Mouse (Mus musculus): ENCODE measurements around the gene Hsd17b14.
"Not testable (repeated sequence)": the region's sequence is repeated elsewhere in the genome, so short reads cannot be mapped to it uniquely, and the experiment has no call there.

Hsd17b14 gene

DNA sequence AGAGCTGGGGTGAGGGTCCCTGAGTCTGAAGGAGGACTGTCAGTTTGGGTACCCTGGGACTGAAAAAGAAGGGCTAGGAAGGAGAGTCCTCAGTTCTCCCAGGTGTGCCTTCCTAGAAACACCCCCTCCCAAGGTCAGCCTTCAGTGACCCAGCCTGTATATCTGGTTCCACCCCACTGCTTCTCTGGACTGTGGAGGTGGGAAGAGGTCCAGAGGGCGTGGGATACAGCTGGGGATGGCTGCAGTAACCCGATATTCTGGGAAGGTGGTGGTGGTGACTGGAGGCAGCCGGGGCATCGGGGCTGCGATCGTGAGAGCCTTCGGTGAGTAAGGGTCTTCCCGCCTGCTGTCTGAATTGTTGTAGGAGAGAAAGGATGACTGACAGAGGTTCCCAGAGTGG is at the start of gene Hsd17b14:
Hsd17b14 (plus strand) TSS at position 150 of the 400 bp plus-strand sequence.
- DNase-seq, result no peak

DNA sequence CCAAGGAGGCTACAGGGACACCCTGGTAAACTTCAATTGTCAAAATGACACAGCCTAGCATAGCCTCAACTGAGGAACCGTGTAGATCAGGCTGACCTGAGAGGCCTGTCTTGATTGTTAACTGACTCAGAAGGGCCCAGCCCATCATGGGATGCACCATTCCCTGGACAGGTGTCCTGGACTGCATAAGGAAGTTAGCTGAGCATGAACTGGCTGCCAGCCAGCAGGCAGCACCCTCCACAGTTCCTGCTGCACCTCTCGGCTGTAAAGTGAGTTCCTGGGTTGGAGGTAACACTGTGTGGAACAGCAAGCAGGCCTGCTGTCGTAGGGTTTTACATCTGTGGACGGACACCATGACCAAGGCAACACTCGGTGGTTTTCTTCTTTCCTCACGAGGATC is 47.1 kb upstream of the Hsd17b14 start:
- DNase-seq, result no peak

DNA sequence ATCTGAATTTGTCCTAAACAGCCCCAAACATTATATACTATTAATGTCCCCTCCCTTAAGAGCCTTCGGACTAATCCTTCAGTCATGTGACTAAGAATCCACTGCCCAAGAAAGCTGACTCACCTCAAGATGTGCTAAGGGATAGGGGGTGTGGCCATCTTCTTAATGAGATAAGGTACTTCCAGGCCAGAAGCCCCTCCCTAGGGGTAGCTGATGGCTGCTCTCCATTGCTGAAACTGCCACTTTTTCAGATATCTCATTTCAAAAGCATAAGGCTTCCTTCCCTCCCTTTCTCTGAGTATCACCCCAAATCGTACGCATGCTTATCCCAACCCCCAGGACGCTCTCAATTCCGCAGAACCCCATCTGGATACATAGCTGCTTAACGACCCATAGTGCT is 46.1 kb upstream of the Hsd17b14 start:
- DNase-seq, result no peak

DNA sequence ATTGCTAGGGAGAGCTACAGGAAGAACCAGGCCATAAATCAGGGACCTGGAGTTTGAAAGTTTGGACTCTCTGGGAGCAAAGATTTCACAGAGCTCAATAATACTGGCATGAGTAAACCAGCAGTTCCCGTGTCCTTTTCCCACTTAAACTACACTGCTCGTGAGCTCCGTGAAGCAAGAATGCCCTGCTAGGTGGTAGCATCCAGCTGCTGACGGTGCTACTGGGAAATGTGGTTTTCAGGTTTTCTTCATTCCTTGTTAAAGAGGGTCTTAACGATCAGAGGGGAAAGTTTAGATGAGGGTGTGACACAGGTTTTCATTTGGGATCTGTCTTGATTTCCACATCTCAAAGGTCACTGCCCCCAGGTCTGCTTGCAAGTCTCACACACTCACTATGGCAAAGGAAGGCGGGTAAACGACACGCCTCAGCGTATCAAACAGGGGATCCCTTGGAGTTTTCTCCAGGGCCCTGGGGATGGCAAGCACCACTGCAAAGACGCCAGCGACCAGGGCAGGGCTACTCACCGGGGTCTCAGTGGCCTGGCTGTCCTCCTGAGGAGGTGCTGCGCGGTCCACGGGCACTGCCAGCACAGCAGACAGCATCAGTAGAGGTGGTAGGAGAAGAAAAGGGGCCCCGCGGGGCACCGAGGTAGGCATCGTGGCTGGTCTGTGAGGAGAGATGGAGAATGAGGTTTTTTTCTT is 45.4 kb upstream of the Hsd17b14 start:
- no peak for DNase-seq

DNA sequence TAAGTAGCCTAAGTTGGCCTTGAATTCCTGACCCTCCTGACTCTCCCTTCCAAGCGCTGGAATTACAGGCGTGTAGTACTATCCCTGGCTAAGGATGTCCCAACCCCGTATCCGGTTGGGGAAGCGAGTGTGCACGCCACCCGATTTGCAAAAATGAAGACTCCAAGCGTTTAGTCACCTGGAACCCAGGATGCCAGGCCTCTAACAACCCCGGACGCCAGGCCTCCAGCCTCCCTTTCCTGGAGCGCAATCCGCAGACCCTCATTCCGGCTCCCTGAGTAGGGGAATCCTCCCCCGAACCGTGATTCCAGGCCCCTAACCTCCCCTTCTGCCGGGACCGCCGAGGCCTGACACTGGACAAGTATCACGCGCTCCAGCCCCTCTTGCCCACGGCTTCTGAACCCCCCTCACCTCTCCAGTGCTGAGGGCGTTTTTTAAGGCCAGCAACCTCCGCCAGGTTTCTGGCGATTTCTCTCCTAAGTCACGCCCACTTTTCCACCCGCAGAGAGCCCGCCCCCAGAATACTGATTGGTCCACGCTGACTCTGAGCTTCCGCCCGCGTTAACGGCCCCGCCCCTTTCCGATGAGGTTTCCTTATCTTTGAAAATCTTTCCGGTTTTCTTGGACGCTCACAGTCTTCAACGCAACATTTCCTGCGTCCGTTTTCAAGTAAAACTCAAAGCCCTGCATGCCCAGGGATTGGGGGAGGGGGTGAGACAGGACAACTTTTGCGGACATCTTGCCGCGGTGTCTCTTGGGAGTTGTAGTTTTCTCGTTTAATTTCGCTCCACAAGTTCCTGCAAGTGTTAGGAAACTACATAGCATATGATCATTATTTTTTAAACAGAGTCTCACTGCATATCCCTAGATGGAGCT is 44.5 kb upstream of the Hsd17b14 start, which contains the start of gene Nucb1:
Nucb1 (minus strand) TSS at position 495 of the 876 bp plus-strand sequence.
- peak; percentile 88 for DNase-seq

DNA sequence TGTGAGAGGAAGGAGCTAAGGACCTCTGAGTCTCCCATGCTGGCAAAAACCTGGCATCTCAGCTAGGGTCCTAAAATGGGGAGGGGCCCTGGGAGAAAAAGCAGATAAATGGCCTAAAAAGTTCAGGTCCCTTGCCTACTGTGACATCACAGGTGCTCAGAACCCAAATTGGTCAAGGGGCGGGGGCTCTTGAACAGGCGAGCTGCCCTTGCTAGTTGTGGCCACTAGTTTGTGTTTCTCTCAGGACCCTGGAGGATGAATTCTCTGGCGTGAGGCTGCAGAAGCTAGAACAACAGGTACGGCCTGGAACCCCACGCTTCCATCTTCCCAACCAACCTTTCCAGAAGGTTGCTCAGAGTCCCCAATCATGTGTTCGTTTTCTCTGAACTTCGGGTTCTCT is 40.3 kb upstream of the Hsd17b14 start:
- DNase-seq, result no peak

DNA sequence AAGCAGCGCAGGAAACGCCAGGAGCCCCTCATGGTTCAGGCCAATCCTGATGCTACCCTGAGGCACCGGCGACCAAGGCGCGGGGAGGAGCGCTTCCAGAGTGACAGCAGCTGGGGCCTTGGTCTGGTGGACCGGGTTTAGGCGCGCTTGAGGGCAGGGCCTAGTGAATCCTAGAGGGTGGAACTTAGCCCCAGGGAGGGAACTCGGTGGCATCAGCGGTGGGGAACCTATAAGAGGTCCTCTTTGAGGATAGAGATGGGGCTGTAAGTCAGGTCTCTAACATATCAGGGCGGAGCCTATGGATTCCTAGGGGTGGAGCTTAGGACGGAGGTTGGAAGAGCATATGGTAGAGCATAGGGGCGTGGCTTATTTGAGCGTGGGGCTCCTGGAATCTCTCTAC is 39.3 kb upstream of the Hsd17b14 start:
- DNase-seq, result no peak

DNA sequence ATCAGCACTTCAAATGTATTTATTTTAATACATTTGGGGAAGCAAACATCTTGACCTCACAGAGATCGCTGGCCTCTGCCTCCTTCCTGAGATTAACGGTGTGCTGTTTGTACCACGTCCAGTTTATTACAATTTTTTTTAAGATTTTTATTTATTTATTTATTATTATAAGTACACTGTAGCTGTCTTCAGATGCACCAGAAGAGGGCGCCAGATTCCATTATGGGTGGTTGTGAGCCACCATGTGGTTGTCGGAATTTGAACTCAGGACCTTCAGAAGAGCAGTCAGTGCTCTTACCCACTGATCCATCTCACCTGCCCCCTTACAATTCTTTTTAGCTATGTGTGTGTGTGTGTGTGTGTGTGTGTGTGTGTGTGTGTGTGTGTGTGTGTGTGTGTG is 37.8 kb upstream of the Hsd17b14 start:
- DNase-seq, result not testable (repeated sequence)

DNA sequence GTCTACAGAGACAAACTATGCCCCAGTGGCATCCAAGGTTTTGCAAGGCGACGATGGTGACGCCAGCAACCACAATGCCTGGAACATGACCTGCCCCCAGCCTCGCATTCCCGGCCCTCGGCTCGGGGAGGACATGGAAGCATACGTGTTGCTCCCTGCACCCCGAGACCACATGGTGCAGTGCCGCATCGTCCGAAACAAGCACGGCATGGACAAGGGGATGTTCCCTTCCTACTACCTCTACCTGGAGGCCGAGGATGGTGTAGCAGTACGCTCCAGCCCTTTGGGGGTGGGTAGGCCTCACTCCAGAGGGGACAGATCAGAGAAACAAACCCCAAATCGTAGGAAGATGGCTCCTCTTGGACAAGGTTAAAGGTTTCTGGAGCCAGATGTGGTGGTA is 36.1 kb upstream of the Hsd17b14 start:
- DNase-seq, result no peak

DNA sequence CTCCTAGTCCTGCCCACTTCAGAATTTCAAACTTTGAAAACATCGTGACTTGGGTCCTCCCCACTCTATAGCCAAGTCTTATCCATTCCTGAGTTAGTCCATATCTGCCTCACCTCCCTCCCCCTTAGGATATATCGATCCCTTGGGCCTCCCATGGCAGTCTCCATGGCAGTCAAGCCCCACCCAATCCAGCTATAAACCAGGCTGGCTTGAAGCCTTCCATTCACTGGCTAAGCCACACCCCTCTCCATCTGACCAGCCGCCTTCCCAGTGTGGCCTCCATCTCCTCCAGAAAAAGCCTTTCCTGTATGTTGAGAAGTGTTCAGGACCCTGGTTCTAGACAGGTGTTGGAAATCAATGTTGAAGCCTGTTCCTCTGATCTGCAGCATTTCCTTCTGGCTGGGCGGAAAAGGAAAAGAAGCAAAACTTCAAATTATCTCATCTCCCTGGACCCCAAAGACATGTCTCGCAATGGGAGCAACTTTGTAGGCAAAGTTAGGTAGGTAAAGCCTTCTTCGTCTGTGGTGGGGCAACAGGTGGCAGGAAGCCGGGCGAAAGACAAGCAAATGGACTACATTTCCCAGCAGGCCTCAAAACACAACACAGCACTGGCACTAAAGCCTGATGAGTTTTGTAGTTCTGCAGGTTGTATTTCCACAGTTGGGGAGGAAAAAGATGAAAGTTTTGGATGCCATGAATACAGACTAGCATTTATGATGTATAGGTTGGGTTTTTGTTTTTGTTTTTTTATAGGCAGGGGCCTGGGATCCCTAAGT is 35.2 kb upstream of the Hsd17b14 start:
- no peak for DNase-seq

DNA sequence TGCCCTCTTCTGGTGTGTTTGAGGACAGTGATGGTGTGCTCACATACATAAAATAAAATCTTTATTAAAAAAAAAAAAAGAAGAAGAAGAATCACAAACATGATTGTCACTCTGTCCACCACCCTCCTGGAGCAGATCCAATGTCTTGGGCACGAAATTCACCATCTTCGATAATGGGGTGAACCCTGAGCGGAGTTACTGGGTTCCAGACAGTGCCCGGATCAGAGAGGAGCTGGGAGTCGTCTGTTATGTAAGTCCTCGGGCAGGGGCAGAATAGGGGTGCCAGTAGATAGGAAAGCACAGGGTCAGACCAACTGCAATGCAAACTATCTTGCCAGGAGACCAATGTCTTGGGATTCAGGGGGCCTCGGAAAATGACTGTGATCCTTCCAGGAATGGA is 34.1 kb upstream of the Hsd17b14 start:
- DNase-seq, result no peak

DNA sequence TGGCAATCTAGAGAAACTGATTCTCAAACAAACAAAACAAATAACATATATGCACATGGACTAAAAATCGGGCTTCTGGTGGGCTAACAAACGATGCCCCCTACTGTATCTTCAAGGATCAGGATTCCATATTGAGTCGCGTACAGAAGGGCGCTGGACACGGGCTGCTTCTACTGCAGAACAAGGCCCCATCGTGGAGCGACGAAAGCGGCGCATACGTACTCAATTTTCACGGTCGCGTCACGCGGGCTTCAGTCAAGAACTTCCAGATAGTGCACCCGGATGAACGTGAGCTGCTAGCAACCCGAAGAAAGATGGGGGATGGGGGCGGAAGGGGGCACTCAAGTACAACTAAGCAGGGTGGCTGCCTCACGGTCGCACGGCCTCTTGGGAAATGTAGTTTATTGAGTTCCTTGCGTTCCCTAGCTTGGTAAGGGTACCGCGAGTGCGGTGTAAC is 32.9 kb upstream of the Hsd17b14 start:
- peak; percentile 93 for DNase-seq

DNA sequence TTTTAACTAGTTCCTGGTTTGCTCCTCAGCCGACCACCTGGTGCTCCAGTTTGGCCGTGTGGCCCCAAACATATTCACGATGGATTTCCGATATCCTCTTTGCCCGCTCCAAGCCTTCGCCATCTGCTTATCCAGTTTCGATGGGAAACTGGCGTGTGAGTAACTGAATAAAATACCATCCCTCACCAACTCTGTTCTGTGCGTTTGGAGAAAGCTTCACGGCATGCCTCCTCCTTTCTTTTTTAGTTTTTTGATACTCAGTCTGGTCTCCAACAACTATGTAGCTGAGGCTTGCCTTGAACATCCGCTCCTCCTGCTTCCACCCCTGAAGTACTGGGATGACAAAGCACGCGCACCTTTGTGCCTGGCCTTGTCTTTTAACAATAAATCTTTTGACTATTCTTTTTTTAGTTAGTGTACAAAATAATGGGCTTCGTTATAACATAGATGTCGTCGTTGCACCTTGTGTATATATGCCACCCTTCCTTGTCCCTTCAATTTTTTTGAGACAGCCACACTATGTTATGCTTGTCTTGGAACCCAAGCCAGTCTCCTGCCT is 32.4 kb upstream of the Hsd17b14 start:
- DNase-seq, result no peak

DNA sequence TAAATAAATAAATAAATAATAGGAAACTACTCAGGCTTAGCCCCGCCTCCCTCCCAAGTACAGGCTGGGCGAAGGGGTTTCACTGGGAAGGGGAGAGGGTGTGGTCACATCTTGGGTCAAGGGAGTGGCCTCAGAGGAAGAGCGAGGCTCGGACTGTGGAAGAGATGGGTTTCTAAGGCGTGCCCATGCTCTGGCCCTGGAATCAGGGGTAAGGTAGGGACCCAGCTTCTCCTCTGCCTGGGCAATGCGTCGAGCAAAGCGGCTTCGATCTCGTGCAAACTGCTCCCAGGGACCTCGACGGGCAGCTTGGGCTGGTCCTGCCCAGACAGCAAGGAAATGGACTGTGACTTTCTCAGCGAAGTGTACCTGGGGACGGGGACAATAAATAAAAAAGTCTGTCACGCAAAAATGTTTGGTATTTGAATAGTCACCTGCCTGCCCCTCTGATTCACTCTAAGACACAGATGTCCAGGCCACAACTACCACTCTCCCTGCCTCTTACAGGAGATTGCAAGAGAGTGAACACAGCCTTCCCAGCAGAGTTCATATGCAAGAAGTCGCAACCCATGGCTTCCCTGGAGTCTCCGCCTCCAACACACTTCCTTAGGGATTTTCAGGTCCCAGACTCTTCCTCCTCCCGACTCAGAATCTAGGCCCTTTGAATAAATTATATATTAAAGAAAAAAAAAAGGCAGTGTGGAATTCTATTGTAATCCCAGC is 31.6 kb upstream of the Hsd17b14 start:
- no peak for DNase-seq

DNA sequence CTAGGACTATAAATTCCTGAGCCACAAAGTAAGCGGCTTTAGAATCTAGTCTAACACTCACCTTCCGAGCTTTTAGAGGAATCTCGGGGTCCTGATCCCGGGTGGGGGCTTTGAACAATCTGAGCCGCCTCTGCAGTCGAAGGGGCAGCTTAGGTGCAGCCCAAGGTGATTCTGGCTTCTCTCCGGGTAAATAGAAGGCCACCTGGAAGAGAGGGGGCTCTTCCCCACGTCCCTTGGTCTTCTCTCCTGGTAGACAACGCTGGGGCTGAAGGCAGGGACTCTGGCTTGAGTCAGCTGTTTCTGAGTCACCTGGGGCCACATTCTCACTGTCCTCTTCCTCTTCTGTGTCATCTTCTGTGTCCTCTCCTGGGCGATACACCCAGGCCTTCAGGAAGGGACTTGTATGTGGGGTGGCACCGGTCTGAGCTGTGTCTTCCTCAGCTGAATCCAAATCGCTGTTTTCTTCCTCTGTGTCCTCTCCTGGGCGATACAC is 31.0 kb upstream of the Hsd17b14 start:
- no peak for DNase-seq

DNA sequence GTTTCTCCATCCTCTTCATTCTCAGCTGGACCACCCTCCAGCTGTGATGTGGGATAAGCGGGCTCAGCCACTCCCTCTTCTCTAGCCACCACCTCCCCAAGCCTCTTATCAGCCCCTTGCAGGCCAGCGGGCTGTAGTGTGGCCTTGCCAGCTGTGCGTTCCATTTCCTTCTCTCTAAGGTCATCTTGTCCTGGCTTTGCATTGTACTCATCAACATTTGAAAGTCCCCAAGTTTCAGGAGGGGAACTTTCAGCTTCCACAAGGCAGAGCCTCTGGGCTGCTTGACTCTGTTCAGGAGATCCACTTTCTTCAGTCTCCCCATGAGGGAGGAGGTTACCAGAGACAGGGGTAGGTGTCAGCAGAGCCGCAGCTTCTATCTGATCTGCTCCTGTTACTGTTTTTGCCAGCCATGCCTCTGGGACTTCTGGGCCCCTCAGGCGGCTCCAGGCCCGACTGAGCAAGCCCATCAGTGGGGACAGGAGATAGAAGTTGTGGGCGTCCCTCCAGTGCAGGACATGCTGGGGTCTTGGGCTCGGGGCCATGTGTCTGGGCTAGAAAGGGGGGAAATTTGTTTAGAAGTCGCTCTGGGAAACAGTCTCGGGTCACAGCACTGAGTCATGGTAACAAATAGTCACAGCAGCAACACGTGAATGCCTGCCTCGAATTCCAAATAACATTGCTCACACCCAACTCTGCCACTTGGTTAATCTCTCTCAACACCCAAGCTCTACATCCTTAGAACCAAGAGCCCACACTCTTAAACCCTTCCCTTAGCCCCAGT is 29.7 kb upstream of the Hsd17b14 start:
- no peak for DNase-seq

DNA sequence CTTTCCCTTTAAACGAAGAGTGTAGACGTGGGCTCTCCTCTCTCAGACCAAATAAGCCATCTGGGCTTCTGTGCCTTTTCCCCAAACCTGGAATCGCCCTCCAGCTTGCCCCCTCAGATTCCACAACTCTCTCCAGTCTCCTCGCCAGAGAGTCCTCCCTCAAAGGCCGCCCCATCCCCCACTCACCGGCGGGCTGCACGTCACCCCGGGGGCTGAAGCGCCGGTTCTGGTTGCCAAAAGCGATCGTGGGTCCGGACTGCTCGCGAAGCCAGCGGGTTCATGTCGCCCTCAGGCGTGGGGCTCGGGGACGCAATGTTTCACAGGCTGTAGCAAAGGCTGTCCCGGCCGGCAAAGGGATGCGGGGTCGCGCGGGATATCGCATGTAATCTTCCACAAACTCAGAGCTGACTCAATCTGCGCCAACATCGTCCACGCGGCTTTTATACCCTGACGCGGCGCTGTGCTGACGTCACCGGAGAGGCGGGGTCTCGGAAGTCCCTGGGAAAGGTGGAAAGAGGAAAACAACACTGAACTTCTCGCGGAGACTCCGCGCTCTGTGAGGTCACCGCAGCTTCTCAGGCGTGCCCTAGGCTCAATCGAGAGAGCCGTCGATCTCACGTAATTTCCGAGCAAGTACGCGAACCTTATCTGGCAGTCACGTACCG is 28.8 kb upstream of the Hsd17b14 start, which contains the start of the genes Ppp1r15a and Plekha4:
Ppp1r15a (minus strand) TSS at position 460 of the 665 bp plus-strand sequence.
Plekha4 (plus strand) TSS at position 522 of the 665 bp plus-strand sequence.
- peak; percentile 88 for DNase-seq

DNA sequence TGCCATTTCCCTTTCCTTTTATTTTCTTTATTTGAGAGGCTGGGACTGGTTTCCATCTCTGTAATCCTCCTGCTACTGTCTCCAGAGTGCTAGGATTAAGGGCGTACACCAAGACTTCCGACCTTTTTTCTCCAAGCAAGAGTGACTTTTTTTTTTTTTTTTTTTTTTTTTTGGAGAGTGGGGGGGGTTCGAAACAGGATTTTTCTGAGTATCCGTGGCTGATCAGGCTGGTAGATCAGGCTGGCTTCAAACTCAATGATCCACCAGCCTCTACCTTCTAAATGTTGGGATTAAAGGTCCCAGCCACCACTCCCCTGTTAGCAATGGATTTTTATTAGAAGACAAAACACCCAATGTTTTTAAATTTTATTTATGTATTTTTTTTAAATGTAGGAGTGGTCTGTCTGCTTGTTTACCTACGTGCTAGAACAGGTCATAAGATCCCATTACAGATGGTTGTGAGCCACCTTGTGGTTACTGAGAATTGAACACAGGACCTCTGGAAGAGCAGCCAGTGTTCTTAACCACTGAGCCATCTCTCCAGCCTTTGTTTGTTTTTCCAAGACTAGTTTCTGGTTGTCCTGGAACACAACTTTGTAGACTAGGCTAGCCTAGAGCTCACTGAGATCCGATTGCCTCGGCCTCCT is 28.1 kb upstream of the Hsd17b14 start:
- DNase-seq, result no peak

DNA sequence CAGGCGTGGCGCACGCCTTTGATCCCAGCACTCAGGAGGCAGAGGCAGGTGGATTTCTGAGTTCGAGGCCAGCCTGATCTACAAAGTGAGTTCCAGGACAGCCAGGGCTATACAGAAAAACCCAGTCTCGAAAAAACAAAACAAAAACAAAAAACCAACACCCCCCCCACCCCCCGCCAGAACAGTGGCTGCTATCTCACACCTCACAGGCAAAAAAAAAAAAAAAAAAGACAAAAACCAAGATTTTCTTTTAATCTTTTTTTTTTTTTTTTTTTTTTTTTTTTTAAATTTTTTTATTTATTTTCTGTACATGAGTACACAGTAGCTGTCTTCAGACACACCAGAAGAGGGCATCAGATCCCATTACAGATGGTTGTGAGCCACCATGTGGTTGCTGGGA is 27.5 kb upstream of the Hsd17b14 start:
- not testable (repeated sequence) for DNase-seq

DNA sequence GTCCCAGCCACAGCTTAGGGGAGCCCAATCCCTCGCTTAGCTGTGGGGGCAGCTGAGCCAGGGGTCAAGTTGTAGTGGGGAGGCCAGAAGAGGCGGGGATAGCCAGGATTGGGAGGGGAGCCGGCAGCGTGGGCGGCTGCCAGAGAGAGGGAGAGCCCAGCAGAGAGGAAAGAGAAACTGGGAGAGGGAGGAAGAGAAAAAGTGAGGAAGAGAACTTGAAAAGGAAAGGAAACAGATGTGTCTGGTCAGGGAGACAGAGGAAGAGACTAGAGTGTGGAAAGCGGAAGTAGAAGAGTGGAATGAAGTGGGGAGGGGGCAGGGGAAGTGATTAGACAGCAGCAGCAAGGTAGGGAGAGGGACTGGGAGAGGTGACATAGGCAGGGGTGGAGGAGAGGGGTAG is 25.2 kb upstream of the Hsd17b14 start:
- no peak for DNase-seq
